Mouse (Mus musculus) kidney, embryonic 14.5 days (tissue): ENCODE results near the gene Gpr65. TPM values are rescaled to one million over a fixed set of nuclear protein-coding genes. Genes with fewer than 3 reads are reported as not detected.
A peak's percentile ranks its signal among the peaks of the same experiment; 100 is the strongest.

ENCODE experiments used
- ATAC-seq: fragments of 200-750 bp; cut with Nextera tagmentation; 2 replicates; pipeline ENCODE4 v1.8.0; 2017; ENCODE audit warnings: moderate number of reproducible peaks, mild to moderate bottlenecking, moderate TSS enrichment, moderate library complexity; ENCODE audit not compliant: low FRiP score, low TSS enrichment
- H3K27ac ChIP-seq: fragments of 300-500 bp; sonication (generic); 2 replicates; pipeline ENCODE4 v1.5.1; 2014; ENCODE audit warnings: low read depth, mild to moderate bottlenecking, low read length, moderate library complexity, mixed read lengths
- H3K27me3 ChIP-seq: fragments of 300-500 bp; sonication (generic); 2 replicates; pipeline ENCODE4 v1.6.1; 2014; ENCODE audit warnings: mild to moderate bottlenecking, low read length; ENCODE audit not compliant: control insufficient read depth, insufficient read depth
- H3K36me3 ChIP-seq: fragments of 300-500 bp; sonication (generic); 2 replicates; pipeline ENCODE4 v1.6.1; 2014; ENCODE audit warnings: low read length, mixed read lengths; ENCODE audit not compliant: control insufficient read depth, insufficient read depth
- H3K4me1 ChIP-seq: fragments of 300-500 bp; sonication (generic); 2 replicates; pipeline ENCODE4 v1.6.1; 2014; ENCODE audit warnings: low read length, mixed read lengths; ENCODE audit not compliant: control insufficient read depth, insufficient read depth
- H3K4me2 ChIP-seq: fragments of 300-500 bp; sonication (generic); replicated peaks from 2 replicates; pipeline ENCODE4 v1.6.1; 2014; ENCODE audit warnings: low read depth, mild to moderate bottlenecking, low read length
- H3K4me3 ChIP-seq: fragments of 300-500 bp; sonication (generic); 2 replicates; pipeline ENCODE4 v1.5.1; 2014; ENCODE audit warnings: mild to moderate bottlenecking, low read length
- H3K9ac ChIP-seq: fragments of 300-500 bp; sonication (generic); 2 replicates; pipeline ENCODE4 v1.6.1; 2014; ENCODE audit warnings: low read depth, mild to moderate bottlenecking, low read length, moderate library complexity
- H3K9me3 ChIP-seq: fragments of 300-500 bp; sonication (generic); 2 replicates; pipeline ENCODE4 v1.6.1; 2016; ENCODE audit warnings: low read length; ENCODE audit not compliant: control insufficient read depth
- WGBS: fragments of 180-500 bp; shearing (Covaris S2); extraction: QIAGEN DNeasy Blood & Tissue Kit; methylation state at CpG from one replicate; pipeline ENCODE4 v1.1.7; 2014; 5-methylcytosine and 5-hydroxymethylcytosine counted together
- polyA plus RNA-seq: library from polyadenylated mRNA; unstranded; fragments of >200 nt; fragmentation: Nextera tagmentation; extraction: Ambion mirVana; gene quantifications from 2 replicates; pipeline ENCODE4 v1.2.1, GENCODE M21; 2014

The Gpr65 gene
- polyA plus RNA-seq, 1 experiment from 2014 or later = 1.2 TPM

DNA sequence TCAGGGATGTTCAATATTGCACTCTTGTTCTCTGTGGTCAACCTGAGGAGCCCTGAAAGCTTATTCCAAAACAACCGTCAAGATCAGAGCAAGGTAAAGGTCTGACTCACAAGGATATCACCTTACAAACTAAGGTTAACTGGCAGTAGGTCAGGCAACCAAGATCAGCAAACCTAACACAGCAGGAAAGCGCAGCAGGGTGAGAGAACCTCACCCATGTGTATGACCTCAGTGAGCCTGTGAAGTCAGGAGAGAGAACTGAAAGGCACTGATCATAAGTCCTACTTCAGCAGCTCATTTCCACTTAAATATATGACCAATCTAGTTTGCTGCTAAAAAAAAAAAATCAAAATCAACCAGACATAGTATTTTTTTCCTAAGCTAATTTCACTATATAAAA lies 16.0 kb upstream of the Gpr65 start:
- no peak overlapping the region for H3K4me3 ChIP-seq
- no peaks in the 10 kb centered on the region for H3K9me3 ChIP-seq
- 0 out of 2 replicates have a peak, but pooled peaks cover under 1% of the 10 kb centered on the region for H3K4me1 ChIP-seq
- H3K9ac ChIP-seq = no peak overlapping the region
- H3K4me2 ChIP-seq = no peak overlapping the region
- H3K27ac ChIP-seq = no peak overlapping the region
- ATAC-seq = no peak
- H3K27me3 ChIP-seq = no peaks in the 10 kb centered on the region
- no peaks in the 10 kb centered on the region; the same call in 1 of the 2 replicates for H3K36me3 ChIP-seq
- WGBS = 53% methylated on average over 2 of the region's 2 CpGs

DNA sequence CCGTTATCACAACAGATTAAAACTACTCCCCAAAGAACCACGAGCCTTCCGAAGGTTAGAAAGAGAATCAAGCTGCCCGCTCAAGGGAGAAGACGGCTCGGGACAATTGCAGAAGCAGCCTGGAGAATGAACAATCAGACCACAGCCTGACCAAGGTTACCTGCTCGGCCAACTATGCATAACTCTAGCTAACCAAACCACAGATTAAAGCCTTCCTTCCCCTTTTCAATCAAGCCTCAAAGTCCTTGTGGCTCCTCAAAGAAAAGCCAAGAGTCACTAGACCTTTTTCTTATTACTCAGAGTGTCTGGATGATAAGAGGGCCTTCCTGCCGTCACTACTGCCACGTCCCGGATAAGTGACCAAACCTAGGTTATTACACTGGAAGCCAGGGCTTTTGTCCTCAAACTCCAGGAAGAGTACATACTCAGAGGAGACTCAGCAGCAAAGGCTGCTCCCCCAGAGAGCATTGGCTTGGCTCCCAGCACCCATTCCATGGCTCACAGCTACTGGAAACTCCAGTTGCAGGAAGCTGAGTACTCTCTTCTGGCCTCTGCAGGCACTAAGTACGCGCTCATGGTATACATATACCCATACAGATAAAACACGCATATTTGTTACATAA lies 13.0 kb upstream of the Gpr65 start:
- Histone ChIP-seq H3K4me2 (no peak overlapping the region), H3K4me3 (no peak overlapping the region), H3K9ac (no peak overlapping the region), H3K4me1 (0 out of 2 replicates have a peak, but pooled peaks cover 4% of the 10 kb centered on the region), H3K27ac (no peak overlapping the region), H3K36me3 (no peaks in the 10 kb centered on the region; the same call in 1 of the 2 replicates), H3K9me3 (no peaks in the 10 kb centered on the region), H3K27me3 (no peaks in the 10 kb centered on the region)
- no peak for ATAC-seq
- WGBS = 82% methylated on average over 13 of the region's 13 CpGs

DNA sequence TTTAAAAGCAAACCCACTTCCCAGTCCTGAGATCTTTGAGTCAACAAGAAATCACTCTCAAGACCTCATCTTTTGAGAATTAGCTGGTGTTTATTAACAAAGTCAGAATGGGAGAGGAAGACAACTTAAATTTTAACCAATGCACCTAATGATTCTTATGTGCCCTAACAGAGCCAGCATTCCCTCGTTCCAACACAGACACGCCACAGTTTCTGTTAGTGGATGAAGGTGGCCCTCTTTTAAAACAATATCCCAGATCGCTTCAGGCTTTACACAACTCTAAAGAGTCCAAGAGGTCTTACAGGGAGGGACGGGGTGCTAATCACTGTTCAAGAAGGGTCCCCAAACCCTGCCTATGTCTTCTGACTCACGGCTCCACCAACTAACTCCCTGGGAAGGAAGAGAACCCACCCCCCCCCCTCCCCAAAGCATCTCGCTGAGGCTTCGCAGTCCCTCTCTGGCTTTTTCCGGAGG lies 10.0 kb upstream of the Gpr65 start:
- Histone ChIP-seq H3K36me3 (no peaks in the 10 kb centered on the region; the same call in 1 of the 2 replicates), H3K9me3 (no peaks in the 10 kb centered on the region), H3K4me1 (0 out of 2 replicates have a peak, but pooled peaks cover 4% of the 10 kb centered on the region), H3K9ac (peak overlapping the region; percentile 96), H3K27ac (peak overlapping the region; percentile 95), H3K4me2 (peak overlapping the region; percentile 62), H3K27me3 (no peaks in the 10 kb centered on the region), H3K4me3 (peak overlapping the region; percentile 85)
- ATAC-seq = no peak
- WGBS = under 1% methylated on average over 8 of the region's 8 CpGs

DNA sequence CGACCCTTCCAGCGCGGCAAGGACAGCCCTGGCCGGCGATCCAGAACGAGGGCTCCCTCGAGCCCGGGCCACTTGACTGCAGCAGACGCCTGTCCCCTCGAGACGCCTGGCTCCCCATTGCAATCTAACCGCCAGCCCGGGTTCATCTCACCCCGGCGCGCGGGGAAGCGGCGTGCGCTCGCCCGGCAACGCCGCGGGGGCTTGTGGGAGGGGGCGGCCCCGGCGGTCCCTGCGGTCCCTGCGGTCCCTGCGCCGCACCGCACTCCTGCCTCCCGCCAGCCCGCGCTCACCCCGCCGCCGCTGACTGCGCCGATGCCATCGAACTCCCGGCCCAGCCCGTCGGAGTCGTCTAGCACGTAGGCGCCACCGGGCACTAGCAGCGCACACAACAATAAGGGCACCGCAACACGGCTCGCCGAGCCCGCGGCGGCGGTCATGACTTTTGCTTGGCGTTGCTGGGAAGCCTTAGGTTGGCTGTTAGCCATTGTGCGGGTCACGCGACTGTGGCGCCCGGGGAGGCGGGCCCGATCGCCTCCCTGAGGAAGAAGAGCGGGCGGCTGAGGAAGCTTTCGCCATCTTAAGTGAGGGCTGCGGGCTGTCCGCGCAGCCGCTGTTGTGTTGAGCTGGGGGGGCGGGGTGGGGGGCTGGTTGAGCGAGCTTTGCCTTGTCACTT lies 9.5 kb upstream of the Gpr65 start, which contains the start of gene Galc:
Gene Galc, minus strand, starts transcription at position 615 of the 673 bp plus-strand sequence.
- Histone ChIP-seq H3K4me1 (0 out of 2 replicates have a peak, but pooled peaks cover 4% of the 10 kb centered on the region), H3K9me3 (no peaks in the 10 kb centered on the region), H3K27ac (peak within 1 kb of the TSS; percentile 95), H3K27me3 (no peaks in the 10 kb centered on the region), H3K9ac (peak within 1 kb of the TSS; percentile 96), H3K4me3 (peak within 1 kb of the TSS; percentile 85), H3K4me2 (peak within 1 kb of the TSS; percentile 62), H3K36me3 (no peaks in the 10 kb centered on the region; the same call in 1 of the 2 replicates)
- ATAC-seq = peak; percentile 95
- under 1% methylated on average over 70 of the region's 76 CpGs for WGBS

DNA sequence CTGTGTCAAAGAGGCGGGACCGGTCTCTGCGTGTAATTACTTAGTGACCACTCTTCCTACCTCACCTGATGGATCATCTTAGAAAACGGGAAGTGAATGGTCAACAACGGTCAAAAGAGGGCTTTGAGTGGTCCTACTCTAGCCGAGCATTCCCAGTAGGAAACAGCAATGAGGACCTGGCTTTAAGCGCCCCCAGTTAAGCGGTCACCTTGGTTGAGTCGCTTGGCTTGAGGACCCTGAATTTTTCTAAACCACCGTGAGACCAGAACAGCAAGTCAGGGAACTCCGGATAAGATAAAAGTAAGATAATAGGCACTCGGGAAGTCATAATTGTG lies 8.9 kb upstream of the Gpr65 start:
- Histone ChIP-seq H3K27ac (0 out of 2 replicates have a peak overlapping the region, but pooled peaks have one; percentile 47), H3K4me2 (peak overlapping the region; percentile 62), H3K4me1 (0 out of 2 replicates have a peak, but pooled peaks cover 4% of the 10 kb centered on the region), H3K27me3 (no peaks in the 10 kb centered on the region), H3K9ac (peak overlapping the region; percentile 96), H3K36me3 (no peaks in the 10 kb centered on the region; the same call in 1 of the 2 replicates), H3K4me3 (peak overlapping the region; percentile 85), H3K9me3 (no peaks in the 10 kb centered on the region)
- ATAC-seq = no peak
- 4% methylated on average over 12 of the region's 12 CpGs for whole genome bisulfite sequencing

DNA sequence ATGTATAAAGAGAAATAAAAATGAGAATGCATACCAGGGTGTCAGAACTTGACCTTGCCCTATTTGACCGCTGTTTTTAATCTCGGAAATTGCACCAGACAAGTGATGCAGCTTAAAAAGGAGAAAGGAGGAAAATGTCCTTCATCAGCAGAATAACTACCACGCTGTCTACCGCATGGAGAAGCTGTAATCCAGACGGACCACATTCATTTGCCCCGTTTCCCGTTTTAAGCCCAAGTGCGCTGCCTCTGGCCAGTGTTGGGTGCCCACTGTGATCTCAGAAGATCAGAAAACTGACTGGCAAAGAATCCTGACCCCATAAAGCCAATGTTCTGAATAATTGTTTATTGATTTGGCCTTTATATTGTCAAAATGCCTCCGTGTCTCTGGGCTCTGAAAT lies 2.7 kb upstream of the Gpr65 start:
- H3K27me3 ChIP-seq = no peaks in the 10 kb centered on the region

DNA sequence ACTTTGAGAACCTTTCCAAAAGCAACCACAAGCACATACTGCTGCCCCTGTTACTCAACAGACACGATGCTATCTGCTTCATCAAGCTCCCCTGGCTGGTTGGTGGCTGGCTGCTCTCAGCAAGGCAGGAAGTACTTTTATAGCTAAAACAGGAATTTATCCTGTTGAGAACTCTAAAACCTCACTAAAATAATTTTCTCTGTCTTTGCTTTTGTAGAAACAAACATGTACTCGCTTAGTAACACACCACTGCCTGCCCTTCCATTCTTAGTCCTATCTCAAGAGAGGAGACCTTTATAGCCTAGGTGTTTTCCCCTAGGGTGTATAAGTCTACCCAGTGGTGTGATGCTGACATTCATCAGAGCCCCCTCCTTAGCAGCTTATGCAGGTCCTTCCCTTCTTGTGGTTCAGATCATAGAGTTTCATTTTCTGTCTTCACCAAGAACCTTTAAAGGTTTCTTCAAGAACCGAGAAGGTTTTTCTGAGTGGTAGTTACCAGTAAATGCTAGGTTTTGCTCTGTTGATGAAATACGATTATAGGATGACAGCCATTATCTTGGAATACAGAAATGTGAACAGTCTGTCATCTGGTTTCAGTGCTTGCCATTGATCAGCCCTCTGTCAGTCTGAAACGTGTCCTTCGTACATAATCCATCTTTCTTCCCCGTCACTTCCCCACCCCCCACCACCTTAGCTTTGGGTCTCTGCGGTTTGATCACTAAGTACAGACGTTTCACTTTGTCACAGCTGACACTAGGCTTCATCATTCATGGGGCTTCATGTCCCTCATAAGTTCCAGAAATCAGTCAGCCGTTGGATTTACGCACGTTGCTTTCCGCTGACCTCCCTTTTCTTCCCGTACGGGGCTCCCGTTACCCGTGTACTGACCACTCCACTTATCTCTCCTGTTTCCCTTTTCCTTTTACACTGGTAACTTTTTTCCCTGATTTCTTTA lies 1.6 kb downstream of the Gpr65 start:
- H3K27ac ChIP-seq = no peak overlapping the region
- H3K27me3 ChIP-seq = no peaks in the 10 kb centered on the region
- no peak overlapping the region for H3K9ac ChIP-seq
- no peak overlapping the region; the same call in 1 of the 2 replicates for H3K4me2 ChIP-seq
- H3K9me3 ChIP-seq = no peaks in the 10 kb centered on the region
- no peaks in the 10 kb centered on the region for H3K4me1 ChIP-seq
- no peak overlapping the region for H3K4me3 ChIP-seq
- 51% methylated on average over 17 of the region's 17 CpGs for WGBS
- no peak for ATAC-seq
- no peaks in the 10 kb centered on the region for H3K36me3 ChIP-seq

More for the DNA sequence above, 2.7 kb upstream of the Gpr65 start:
- no peak overlapping the region for H3K4me2 ChIP-seq
- no peaks in the 10 kb centered on the region for H3K9me3 ChIP-seq
- ATAC-seq = no peak
- H3K36me3 ChIP-seq = no peaks in the 10 kb centered on the region
- no peak overlapping the region for H3K9ac ChIP-seq
- H3K27ac ChIP-seq = no peak overlapping the region
- WGBS = 85% methylated on average over 9 of the region's 9 CpGs
- no peaks in the 10 kb centered on the region for H3K4me1 ChIP-seq
- no peak overlapping the region for H3K4me3 ChIP-seq

DNA sequence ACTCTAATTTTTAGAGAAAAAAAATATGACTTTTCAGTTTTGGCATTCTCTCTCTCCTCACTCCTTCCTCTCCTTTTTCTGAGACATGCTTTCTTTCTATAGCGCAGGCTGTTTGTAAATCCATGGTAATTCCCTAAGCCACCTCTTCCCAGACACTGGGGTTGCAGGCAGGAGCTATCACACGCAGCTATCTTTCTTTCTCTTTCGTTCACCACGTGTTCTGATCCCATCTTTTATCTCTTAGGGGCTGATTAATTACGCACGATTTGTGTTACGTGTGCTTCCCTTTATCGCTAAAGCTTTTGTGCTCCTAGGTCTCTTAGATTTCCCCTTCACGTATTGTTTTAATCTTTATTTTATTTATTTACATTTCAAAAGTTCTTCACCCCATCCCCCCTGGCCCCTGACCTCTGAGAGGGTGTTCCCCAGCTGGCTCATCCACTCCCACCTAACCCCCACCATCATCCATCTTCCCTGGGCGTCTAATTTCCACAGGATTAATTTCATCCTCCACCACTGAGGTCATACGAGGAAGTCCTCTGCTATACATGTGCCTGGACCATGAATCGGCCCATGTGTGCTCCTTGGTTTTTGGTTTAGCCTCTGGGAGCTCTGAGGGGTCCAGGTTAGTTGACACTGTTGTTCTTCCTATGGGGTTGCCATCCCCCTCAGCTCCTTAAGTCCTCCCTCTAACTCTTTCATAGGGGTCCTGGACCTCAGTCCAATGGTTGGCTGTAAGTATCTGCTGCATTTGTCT lies 2.6 kb downstream of the Gpr65 start:
- WGBS = 40% methylated on average over 12 of the region's 12 CpGs
- H3K9ac ChIP-seq = no peak overlapping the region
- ATAC-seq = peak; percentile 60; the same call in 1 of the 2 replicates
- no peak overlapping the region; the same call in 1 of the 2 replicates for H3K4me2 ChIP-seq
- no peaks in the 10 kb centered on the region for H3K27me3 ChIP-seq
- no peaks in the 10 kb centered on the region for H3K4me1 ChIP-seq
- no peak overlapping the region for H3K4me3 ChIP-seq
- no peaks in the 10 kb centered on the region for H3K36me3 ChIP-seq
- H3K27ac ChIP-seq = no peak overlapping the region
- no peaks in the 10 kb centered on the region for H3K9me3 ChIP-seq
